Mouse (Mus musculus) small intestine, adult 2 months (tissue): ENCODE results near the gene Taldo1. TPM values are rescaled to one million over a fixed set of nuclear protein-coding genes. Genes with fewer than 3 reads are reported as not detected.

Experiments used
- H3K27ac ChIP-seq: fragments of 200-500 bp; 2 replicates; pipeline ENCODE4 v1.5.1; 2012; ENCODE audit warnings: low read depth, low read length, control low read depth, inconsistent platforms; ENCODE audit not compliant: insufficient read depth
- H3K27me3 ChIP-seq: fragments of 200-500 bp; 2 replicates; pipeline ENCODE4 v1.6.1; 2012; ENCODE audit warnings: mild to moderate bottlenecking, moderate library complexity, low read length, inconsistent platforms; ENCODE audit not compliant: control insufficient read depth, insufficient read depth
- H3K36me3 ChIP-seq: fragments of 200-500 bp; 2 replicates; pipeline ENCODE4 v1.6.1; 2012; ENCODE audit warnings: mild to moderate bottlenecking, low read length, control low read depth, inconsistent platforms; ENCODE audit not compliant: control insufficient read depth, insufficient read depth
- H3K4me1 ChIP-seq: fragments of 200-500 bp; 2 replicates; pipeline ENCODE4 v1.6.1; 2012; ENCODE audit warnings: low read length, inconsistent platforms, mixed read lengths; ENCODE audit not compliant: control insufficient read depth, insufficient read depth, insufficient read length
- H3K4me3 ChIP-seq: fragments of 200-500 bp; 2 replicates; pipeline ENCODE4 v1.5.1; 2012; ENCODE audit warnings: low read depth, mild to moderate bottlenecking, control low read depth, inconsistent platforms, low read length, moderate library complexity
- CTCF ChIP-seq: fragments of 200-500 bp; IDR thresholded peaks from 2 replicates; pipeline ENCODE4 v1.5.1; 2012; ENCODE audit warnings: low read depth, mild to moderate bottlenecking, control low read depth, inconsistent platforms, low read length, moderate library complexity, mixed read lengths; ENCODE audit not compliant: insufficient replicate concordance, insufficient read length; ENCODE audit errors: extremely low read depth
- POLR2A ChIP-seq: fragments of 200-500 bp; IDR thresholded peaks from 2 replicates; pipeline ENCODE4 v1.6.1; 2012; ENCODE audit warnings: low read depth, mild to moderate bottlenecking, control low read depth, inconsistent platforms, low read length, moderate library complexity
- WGBS: fragments of 180-500 bp; shearing (Covaris S2); methylation state at CpG from one replicate; pipeline ENCODE4 v1.1.7; 2018; 5-methylcytosine and 5-hydroxymethylcytosine counted together
- polyA plus RNA-seq: library from polyadenylated mRNA; depleted of rRNA; stranded (reverse); fragments of >200 nt; gene quantifications from 2 replicates; pipeline ENCODE4 v1.2.3, GENCODE M21; 2012

The Taldo1 gene
- polyA plus RNA-seq, 1 experiment, result 473 TPM

DNA sequence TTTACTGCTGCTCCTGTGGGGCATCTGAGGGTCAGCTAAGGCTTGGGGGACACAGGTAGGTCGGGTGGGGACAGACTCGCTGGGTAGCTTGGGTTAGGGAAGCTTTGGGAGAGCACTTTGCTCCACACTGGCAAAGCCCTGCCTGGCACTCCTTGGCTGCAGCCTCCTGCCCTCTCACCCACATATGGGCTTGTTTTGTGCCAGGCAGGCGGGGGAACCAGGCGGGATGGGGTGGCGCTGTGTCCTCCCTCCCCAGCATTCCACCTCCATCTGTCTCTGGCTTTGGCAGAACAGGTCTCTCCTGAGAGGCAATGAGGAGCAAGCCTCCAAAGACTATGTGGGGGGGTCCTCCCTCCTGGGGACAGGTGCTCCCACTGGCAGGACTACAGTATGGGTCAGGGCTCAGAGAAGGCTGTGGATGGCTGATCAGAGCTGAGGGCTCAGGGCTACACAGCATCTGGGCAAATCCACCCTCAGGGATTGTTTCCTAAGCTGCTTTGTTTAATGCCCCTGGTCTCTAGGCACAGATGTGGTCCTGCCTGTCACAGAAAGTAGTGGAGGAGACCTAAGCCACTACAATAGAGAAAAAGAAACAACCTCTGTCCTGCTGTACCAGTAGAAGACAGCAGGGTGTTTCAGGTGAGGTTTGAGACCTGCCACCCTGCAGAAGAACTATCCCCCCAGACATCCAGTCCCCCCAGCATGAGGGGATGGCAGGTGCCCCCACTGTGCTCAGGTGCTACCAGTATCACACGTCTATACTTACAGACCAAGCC, 40.9 kb downstream of the Taldo1 start:
- TF ChIP-seq POLR2A (no peak), CTCF (no peak)
- H3K27ac ChIP-seq, result no peak overlapping the region
- peaks cover 38% of the 10 kb centered on the region for H3K36me3 ChIP-seq
- peaks cover 34% of the 10 kb centered on the region for H3K4me1 ChIP-seq
- no peaks in the 10 kb centered on the region for H3K27me3 ChIP-seq
- 79% methylated on average over 6 of the region's 6 CpGs for WGBS
- H3K4me3 ChIP-seq, result peak overlapping the region; percentile 2; the same call in 1 of the 2 replicates

DNA sequence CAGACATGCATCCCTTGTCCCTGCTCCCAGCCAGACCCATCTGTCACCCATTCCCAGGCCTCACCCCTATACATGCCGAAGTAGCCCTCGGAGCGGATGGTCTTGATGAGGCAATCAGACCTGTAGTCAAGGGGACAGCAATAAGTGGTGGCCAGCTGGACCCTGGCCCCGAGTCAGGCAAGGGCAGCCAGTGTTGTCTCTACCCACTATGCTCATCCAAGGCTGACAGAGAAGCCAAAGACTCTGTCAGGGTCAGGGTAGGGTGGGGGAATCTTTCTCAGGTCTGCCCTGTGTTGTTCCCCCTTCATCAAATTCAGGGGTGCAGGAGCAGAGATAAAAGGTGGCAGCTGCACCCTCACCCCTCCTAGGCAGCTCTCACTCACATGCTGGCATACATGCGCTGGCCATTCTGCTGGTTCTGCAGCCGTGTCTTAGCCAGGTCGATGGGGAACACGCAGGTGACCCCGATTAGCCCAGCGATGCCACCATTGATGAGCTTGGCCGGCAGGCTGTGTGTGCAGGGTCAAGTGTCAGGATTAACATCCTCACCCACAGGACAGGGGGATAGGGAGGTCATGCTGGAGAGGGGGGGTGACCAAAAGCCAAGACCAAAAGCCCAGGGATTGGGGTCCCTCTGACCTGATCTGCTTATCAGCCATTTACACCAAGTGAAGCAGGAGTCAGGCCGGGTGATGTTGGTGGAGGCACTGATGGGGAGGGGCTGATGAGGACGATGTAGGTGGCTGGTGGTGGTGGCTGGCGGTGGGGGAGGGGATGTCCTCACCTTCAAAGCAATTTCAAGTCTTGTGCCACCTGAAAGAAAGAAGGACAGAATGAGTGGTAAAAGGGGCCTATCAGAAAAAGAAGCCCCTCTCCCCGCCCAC, 41.8 kb downstream of the Taldo1 start:
- 84% methylated on average over 15 of the region's 15 CpGs for WGBS
- TF ChIP-seq POLR2A, result no peak
- TF ChIP-seq CTCF, result no peak
- H3K27ac ChIP-seq, result no peak overlapping the region
- H3K4me1 ChIP-seq, result peaks cover 31% of the 10 kb centered on the region
- H3K4me3 ChIP-seq, result peak overlapping the region; percentile 74
- H3K36me3 ChIP-seq, result peaks cover 38% of the 10 kb centered on the region
- no peaks in the 10 kb centered on the region for H3K27me3 ChIP-seq

DNA sequence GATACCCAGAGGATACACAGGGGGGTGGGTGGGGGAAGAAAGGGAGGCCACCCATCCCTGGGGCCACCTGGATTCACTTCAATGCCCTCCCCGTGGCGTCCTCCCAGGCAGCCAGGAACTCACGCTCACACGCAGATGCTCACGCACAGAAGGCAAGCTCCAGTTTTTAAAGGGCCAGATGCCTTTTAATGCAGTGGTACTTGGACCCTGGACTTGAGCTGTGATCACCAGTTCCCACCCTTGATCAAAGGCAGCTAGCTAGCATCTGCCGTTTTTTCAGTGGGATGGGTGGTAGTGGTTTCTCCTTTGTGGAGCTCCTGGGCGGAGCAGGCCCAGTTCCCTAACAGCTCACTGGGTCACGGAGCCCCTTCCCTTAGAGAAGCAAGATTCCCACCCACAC, 42.5 kb downstream of the Taldo1 start:
- 23% methylated on average over 8 of the region's 8 CpGs for WGBS
- H3K4me3 ChIP-seq, result peak overlapping the region; percentile 74
- H3K4me1 ChIP-seq, result peaks cover 28% of the 10 kb centered on the region
- TF ChIP-seq POLR2A (no peak), CTCF (no peak)
- peak overlapping the region; percentile 50 for H3K27ac ChIP-seq
- H3K27me3 ChIP-seq, result no peaks in the 10 kb centered on the region
- peaks cover 38% of the 10 kb centered on the region for H3K36me3 ChIP-seq

DNA sequence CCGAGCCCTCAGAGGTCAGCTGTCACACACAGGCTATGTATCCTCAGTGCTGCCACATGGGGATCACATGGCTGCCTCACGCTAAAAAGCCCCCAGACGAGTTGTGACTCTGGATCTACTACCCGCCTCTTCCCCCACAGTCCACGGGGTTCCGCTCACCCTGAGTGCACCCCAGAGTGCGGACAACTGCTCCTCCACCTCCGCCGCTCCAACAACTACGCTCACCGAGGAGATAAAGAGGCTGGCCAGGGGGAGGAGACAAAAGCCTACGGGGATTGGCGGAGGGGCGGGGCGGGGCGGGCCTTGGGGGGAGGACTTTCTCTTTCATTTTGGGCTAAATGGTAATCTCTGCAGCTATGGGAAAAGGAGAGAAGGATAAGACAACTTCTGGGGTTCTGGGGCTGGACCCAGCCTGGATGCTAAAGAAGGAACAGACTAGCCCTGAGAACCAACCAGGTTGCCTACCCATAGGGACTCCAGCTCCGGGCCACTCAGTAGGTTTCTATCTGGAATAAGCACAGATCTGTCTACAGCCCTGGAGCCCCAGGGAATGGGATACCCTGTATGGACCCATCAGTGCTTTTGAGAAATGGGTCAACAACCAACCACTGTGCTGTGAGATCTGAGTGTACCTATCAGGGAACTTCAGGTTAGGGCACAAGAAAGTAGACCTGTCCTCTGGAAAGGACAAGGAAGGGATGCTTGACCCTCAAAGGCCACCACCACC, 43.3 kb downstream of the Taldo1 start:
- H3K27me3 ChIP-seq, result no peaks in the 10 kb centered on the region
- peak; percentile 92 for TF ChIP-seq POLR2A
- no peak for TF ChIP-seq CTCF
- peaks cover 36% of the 10 kb centered on the region for H3K36me3 ChIP-seq
- H3K27ac ChIP-seq, result peak overlapping the region; percentile 96
- peaks cover 26% of the 10 kb centered on the region for H3K4me1 ChIP-seq
- 3% methylated on average over 17 of the region's 17 CpGs for whole genome bisulfite sequencing
- peak overlapping the region; percentile 74 for H3K4me3 ChIP-seq

DNA sequence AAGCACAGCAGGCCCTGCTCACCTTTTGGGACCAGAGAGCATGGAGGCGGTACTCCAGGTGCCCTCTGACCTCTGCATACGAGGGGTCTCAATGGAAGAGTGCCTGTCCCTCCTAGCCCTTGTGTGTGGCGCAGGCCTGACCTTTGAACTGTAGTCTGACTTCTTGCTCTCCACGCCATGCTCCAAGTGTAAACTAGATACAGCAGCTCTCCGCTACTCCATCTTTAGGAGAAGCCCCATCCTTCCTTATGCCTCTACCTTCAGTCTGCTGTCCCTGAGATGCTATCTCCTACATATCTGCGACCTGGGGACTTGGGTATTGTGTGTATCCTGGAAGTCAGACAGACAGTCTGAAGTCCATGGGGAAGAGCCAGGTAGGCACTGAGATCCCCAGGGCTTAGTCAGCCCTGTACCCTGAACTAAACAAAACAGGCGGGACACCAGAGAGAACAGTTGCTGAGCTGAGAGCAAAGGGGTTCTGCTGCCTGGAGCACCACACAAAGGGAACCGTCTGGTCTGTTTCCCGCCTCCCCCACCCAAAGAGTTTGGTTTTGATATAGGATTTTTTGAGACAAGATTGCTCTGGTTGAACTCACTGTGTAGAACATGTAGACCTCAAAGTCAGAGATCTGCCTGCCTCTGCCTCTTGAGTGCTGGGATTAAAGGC, 44.0 kb downstream of the Taldo1 start:
- 50% methylated on average over 9 of the region's 9 CpGs for WGBS
- TF ChIP-seq POLR2A (peak; percentile 77; the same call in 1 of the 2 replicates), CTCF (no peak)
- Histone ChIP-seq H3K27me3 (no peaks in the 10 kb centered on the region), H3K4me3 (peak overlapping the region; percentile 76), H3K4me1 (peaks cover 31% of the 10 kb centered on the region), H3K27ac (peak overlapping the region; percentile 96), H3K36me3 (peaks cover 30% of the 10 kb centered on the region)

DNA sequence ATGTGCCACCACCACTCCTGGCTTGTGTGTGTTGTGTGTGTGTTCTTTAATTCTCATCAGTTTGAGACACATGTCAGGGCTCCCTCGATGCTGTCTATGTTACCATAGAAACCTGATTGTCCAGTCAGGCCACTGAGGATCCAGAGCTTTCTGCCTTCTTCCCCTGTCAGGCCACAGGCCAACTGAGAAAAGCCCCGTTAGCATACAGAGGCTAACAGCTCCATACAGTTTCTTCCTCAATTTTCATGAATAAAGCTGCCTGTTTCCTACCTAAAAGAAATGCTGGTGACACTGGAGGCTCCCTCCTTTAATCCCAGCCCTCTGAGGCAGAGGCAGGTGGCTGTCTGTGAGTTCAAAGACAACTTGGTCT, 44.5 kb downstream of the Taldo1 start:
- Histone ChIP-seq H3K36me3 (peaks cover 25% of the 10 kb centered on the region), H3K27ac (peak overlapping the region; percentile 96), H3K4me1 (peaks cover 31% of the 10 kb centered on the region), H3K27me3 (no peaks in the 10 kb centered on the region), H3K4me3 (peak overlapping the region; percentile 76)
- TF ChIP-seq CTCF (no peak), POLR2A (no peak)
- 34% methylated on average over 2 of the region's 2 CpGs for WGBS
